Mouse (Mus musculus) monocyte, adult 5-6 weeks (primary cell): ENCODE measurements around the gene Dnm1. TPM values are rescaled to one million over a fixed set of nuclear protein-coding genes. Genes with fewer than 3 reads are reported as not detected.
"Not testable (repeated sequence)": the region's sequence is repeated elsewhere in the genome, so short reads cannot be mapped to it uniquely, and the experiment has no call there.

Experiments used
- ATAC-seq: fragments of 153-309, 156-312 bp; replicated peaks from 2 replicates; pipeline ENCODE4 v1.8.0; 2017; ENCODE audit warnings: mild to moderate bottlenecking; ENCODE audit not compliant: low TSS enrichment, insufficient number of reproducible peaks, severe bottlenecking, poor library complexity, low FRiP score
- total RNA-seq: library from RNA; stranded (forward); fragments of 200-1000, 200-491, 200-594 nt; gene quantifications from 3 replicates; pipeline ENCODE4 v1.2.3, GENCODE M21; 2017

Dnm1 gene
- total RNA-seq, 1 experiment from 2014 or later, result not detected

DNA sequence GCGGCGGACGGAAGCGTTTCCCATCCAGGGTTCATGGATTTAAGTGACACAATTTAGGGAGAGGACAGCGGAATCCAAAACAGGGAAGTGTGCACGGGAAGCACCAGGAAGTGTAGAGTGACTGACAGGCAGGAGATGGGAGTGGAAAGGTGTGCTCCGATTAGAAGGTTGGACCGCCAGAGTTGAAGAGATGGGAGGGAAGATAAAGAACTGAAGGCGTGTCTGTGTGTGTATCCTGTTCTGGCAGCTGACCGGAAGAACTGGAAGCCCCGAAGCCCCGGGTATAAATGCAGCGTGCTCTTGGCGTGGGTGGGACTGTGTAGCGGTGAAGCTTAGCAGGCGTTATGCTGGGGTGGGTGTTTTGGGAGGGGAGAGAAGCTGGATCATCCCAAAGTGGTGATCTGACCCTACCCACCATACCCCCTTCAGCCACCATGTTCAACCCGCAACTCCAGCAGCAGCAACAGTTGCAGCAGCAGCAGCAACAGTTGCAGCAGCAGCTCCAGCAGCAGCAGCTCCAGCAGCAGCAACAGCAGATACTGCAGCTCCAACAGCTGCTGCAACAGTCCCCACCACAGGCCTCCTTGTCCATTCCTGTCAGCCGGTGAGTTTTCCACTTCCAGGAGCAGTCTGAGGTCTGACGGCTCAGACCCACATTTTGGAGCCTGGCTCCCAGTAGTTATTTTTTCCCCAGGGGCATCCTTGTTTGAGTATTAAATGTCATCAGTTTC is 10.4 kb upstream of the Dnm1 start:
- peak; percentile 18; the same call in 1 of the 2 replicates for ATAC-seq

DNA sequence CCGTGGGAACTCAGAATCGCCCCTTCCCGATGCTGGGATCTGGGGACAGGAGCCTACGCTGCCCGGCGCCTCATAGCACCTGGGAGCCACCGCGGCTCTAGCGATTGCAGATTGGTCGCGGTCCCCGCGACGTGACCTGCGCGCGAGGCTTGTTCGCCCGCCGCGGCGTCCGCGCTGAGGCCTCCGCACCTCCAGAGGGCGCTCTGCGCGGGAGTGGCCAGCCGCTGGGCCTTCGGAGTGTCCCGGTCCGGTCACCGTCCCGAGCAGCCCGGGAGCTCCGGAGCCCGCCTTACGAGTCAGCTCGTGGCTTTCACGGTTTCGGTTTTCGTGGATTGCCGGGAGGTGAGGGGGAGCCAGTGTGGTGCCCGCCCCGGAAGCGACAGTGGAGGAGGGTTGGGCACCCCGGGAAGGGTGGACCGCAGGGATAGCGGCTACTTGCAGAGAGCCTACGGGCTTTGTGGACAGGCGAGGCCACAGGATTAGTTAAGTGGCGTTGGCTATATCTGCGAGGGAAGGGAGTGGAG is 9.7 kb upstream of the Dnm1 start:
- peak; percentile 75 for ATAC-seq

DNA sequence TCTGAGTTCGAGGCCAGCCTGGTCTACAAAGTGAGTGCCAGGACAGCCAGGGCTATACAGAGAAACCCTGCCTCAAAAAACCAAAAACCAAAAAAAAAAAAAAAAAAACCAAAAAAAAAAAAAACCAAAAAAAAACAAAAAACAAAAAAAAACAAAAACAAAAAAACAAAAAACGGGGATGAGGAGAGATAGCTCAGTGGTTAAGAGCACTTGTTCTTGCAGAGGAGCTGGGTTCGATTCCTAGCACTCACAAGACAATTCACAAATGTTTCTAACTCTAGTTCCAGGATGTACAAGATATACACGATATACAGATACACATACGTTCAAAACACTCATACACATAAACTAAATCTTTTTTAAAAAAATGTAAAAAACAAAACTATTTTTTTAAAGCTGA is 9.1 kb upstream of the Dnm1 start:
- not testable (repeated sequence) for ATAC-seq

DNA sequence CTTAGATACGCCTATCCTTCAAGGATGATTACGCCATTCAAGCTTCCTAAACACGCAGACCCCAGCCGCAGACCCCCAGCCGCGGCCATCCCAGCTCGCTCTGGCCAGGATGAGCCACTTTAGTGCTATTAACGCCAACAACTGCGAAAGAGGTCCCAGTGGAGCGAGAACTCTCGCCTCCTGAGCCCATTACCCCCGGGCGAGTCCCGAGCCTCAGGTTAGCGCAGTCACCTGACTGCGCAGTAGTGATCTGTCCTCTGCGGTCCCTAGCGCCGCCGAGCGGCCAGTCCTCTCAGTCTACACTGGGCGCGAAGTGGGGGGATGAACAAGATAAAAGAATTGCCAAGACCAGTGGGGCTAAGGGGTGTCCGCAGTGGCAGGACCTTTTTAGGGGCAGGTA is 8.3 kb upstream of the Dnm1 start:
- ATAC-seq, result peak; percentile 23; the same call in 1 of the 2 replicates

GRCm38 (mm10) chr2:32360741-32361140 is 7.6 kb upstream of the Dnm1 start:
- ATAC-seq, result no peak

- ATAC-seq, result no peak
Observed at GRCm38 (mm10) chr2:32358381-32358780, 5.2 kb upstream of the Dnm1 start.

GRCm38 (mm10) chr2:32357710-32358109 is 4.6 kb upstream of the Dnm1 start:
- ATAC-seq, result no peak

GRCm38 (mm10) chr2:32356216-32356615 is 3.1 kb upstream of the Dnm1 start:
- ATAC-seq, result no peak

- ATAC-seq, result no peak
Observed at GRCm38 (mm10) chr2:32354336-32354895, 1.3 kb upstream of the Dnm1 start.

- no peak for ATAC-seq
Observed at GRCm38 (mm10) chr2:32353836-32354235, 698 bp upstream of the Dnm1 start.

DNA sequence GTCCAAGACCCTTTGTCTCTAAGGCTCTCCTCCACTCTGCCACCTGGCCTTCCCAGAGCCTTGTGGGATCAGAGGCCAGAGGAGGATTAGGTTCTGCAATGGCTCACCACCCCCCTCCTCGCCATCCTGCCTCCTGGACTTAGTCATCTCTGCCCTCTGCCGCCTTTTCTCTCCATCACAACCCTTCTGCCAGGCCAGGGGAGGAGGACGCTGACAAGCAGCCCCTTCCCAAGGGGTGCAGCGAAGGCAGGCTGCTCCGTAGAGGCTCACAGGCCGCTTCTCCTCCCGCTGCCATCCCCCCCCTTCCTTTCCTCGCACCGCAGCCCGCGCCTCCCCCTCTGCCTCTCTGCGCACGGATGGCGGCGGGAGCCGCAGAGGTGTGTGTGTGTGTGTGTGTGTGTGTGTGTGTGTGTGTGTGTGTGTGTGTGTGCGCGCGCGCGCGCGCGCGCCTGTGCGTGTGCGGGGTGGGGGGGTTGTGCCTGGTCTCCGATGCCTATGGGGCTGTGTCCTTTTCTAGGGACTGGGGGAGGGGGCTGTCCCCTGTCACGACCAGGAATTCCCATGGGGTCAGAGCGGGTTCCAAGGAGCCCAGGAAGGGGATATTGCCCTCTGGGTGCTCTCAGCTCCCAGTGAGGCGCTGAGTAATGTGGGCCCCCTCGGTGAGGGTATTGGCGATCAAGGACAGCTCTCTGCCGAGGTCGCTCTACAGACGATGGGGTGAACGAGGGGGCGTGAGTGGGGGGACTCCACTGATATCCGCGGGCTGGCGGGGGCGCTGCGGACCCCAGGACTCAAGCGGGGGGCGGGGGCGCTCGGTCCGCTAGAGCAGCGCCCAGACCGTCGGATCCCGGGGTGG is 759 bp downstream of the Dnm1 start, which contains the start of gene Ciz1:
Gene Ciz1 (plus strand): TSS at position 177 of the 856 bp plus-strand sequence.
- ATAC-seq, result no peak

DNA sequence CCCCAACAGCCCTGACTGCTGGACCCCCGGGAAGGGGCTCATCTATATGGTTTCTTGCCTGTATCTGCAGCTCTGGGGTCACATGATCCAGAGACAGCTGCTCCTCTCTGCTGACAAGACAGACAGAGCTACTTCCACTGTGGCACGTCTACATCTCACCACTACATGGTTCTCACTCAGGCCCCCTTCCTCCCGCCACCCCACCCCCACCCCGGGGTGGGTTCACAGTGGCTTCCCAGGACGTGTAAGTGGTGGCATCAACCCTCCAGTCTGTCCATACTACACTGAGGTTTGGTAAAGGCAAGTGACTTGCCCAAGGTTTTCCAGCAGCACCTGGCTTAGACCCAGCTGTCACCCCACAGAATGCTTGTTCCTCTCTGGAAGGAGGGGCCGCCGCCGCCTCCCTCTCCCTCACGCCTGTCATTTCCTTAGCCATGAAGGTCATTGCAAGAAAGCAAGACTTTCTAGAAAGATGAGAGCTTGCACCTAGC is 1.6 kb downstream of the Dnm1 start:
- no peak for ATAC-seq

DNA sequence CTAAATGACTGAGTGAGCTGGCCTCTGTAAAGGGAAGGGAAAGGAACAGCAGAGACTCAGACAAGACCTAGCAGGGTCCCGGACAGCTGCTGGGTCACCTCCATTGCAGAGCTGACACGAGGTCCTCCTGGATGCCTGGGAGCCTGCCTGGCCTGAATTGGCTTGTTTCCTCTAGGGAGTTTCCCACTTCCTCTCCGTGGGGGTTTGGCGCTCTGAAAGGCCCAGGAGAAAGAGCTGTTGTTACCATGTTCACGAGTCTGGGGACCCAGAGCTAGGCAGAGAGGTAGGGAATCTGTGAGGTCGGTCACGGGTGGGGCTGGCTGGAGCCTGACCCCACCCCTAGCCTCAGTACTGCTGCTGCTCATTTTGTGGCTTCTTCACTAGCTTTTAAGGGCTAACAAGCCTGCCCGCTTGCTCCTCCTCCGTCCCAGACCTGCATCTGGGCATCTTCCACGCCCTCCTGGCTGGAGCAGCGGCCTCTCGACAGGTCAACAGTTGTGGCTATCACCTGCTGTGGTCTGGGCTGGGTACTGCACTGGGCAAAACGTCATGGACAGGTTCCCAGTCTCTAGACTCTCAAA is 2.6 kb downstream of the Dnm1 start:
- ATAC-seq, result no peak

DNA sequence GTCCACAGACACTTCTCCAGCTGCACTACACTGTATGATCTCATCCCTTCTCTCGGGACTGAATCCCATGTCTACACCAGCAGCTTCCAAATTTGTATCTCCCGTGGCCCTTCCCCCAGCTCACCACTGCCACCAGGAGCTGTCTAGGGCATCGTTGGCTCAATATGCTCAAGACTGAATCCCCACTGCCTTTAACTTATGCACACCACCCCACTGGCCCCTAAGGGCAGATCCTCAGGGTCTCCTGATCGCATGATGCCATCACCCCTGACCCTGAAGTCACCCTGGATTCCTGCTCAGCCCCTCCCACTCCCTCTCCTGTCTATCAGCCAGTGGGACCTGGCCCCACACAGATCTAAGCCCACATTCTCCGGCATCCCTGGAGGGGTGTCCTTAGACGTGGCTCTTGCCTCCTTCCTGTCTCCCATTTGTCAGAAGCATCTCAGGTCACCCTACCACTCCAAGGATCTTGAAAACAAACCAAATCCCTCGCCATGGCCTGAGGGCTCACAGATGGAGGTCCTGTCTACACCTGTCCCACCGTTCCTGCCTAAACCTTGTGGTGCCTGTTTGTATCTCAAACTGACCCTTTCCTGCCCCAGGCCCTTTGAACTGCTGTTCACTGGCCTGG is 3.4 kb downstream of the Dnm1 start:
- ATAC-seq, result no peak

DNA sequence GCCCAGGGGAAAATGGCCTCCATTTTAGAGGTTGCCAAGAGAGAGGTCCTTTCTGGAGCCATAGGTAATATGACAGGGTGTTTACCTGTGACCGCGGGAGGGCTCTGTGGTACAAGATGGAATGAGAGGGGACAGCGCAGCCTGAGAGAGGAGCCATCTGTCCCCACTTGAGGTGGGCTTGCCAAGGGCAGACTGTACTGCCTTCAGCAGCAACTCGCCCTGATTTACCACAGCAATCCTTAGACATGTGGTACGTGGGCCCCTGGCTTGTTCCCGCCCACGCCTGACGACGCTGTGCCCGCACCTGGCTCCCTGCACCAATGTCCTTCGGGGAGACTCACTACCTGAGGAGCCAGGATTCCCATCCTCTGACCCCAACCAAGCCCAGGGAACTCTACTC is 4.8 kb downstream of the Dnm1 start:
- no peak for ATAC-seq

DNA sequence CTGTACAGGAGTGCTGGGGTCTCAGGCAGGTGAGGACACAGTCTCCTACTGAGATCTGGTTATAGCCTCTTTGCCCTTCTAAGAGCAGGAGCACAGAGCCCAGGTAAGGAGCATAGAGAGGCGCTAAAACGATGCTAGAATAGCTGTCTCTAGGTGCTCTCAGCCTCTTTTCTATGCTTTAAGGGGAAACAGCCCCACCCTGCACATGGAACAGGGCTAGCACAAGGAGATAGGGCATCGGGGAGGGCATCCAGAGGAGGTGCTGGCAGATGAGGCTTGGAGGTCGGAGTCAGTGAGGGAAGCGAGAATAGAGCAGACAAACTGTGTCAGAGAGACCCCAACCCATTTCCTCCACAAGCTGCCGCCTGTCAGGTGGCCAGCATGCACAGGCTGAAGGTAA is 6.1 kb downstream of the Dnm1 start:
- ATAC-seq, result no peak

- ATAC-seq, result no peak
Observed at GRCm38 (mm10) chr2:32344598-32345321, 8.4 kb downstream of the Dnm1 start.

GRCm38 (mm10) chr2:32344056-32344455 is 9.1 kb downstream of the Dnm1 start:
- no peak for ATAC-seq
